Mouse (Mus musculus) liver, postnatal 0 days (tissue): Measurements from ENCODE around the gene Llph. TPM values are rescaled to one million over a fixed set of nuclear protein-coding genes. Genes with fewer than 3 reads are reported as not detected.
"Not testable (repeated sequence)": the region's sequence is repeated elsewhere in the genome, so short reads cannot be mapped to it uniquely, and the experiment has no call there.

Experiments
- ATAC-seq: fragments of 200-750 bp; cut with Nextera tagmentation; 2 replicates; pipeline ENCODE4 v1.8.0; 2017; ENCODE audit warnings: mild to moderate bottlenecking, moderate library complexity
- DNase-seq: peaks from one replicate; pipeline ENCODE4 v3.0.0-alpha.2; 2016
- H3K27ac ChIP-seq: fragments of 300-500 bp; sonication (generic); 2 replicates; pipeline ENCODE4 v1.5.1; 2014; ENCODE audit warnings: antibody characterized with exemption, moderate library complexity, mild to moderate bottlenecking, low read depth
- H3K27me3 ChIP-seq: fragments of 300-500 bp; sonication (generic); 2 replicates; pipeline ENCODE4 v1.6.1; 2014; ENCODE audit warnings: low read length, control low read depth, mixed read lengths; ENCODE audit not compliant: insufficient read depth
- H3K36me3 ChIP-seq: fragments of 300-500 bp; sonication (generic); replicated peaks from 2 replicates; pipeline ENCODE4 v1.6.1; 2014; ENCODE audit warnings: mild to moderate bottlenecking, control low read depth, low read length, moderate library complexity, mixed read lengths; ENCODE audit not compliant: insufficient read depth
- H3K4me1 ChIP-seq: fragments of 300-500 bp; sonication (generic); 2 replicates; pipeline ENCODE4 v1.6.1; 2014; ENCODE audit warnings: antibody characterized with exemption, mild to moderate bottlenecking, control low read depth; ENCODE audit not compliant: insufficient read depth
- H3K4me2 ChIP-seq: fragments of 300-500 bp; sonication (generic); 2 replicates; pipeline ENCODE4 v1.6.1; 2014; ENCODE audit warnings: low read depth, mild to moderate bottlenecking, low read length, moderate library complexity, mixed read lengths
- H3K4me3 ChIP-seq: fragments of 300-500 bp; sonication (generic); 2 replicates; pipeline ENCODE4 v1.5.1; 2014; ENCODE audit warnings: low read depth, low read length
- H3K9ac ChIP-seq: fragments of 300-500 bp; sonication (generic); replicated peaks from 2 replicates; pipeline ENCODE4 v1.6.1; 2014; ENCODE audit warnings: mild to moderate bottlenecking, moderate library complexity
- H3K9me3 ChIP-seq: fragments of 300-500 bp; sonication (generic); 2 replicates; pipeline ENCODE4 v1.6.1; 2016; ENCODE audit warnings: mild to moderate bottlenecking, control low read depth, low read length, mixed read lengths
- CTCF ChIP-seq: sonication (generic); IDR thresholded peaks from 2 replicates; pipeline ENCODE4 v1.5.1; 2016; ENCODE audit warnings: antibody characterized with exemption, low read depth
- EP300 ChIP-seq: IDR thresholded peaks from 2 replicates; pipeline ENCODE4 v1.6.1; 2016; ENCODE audit warnings: antibody characterized with exemption, low read depth, mild to moderate bottlenecking
- WGBS: fragments of 180-500 bp; shearing (Covaris S2); extraction: QIAGEN DNeasy Blood & Tissue Kit; methylation state at CpG from one replicate; pipeline ENCODE4 v1.1.7; 2014; ENCODE audit not compliant: insufficient replicate concordance; 5-methylcytosine and 5-hydroxymethylcytosine counted together
- polyA plus RNA-seq: library from polyadenylated mRNA; unstranded; fragments of >200 nt; fragmentation: Nextera tagmentation; extraction: Ambion mirVana; gene quantifications from 2 replicates; pipeline ENCODE4 v1.2.1, GENCODE M21; 2015

Llph gene
- polyA plus RNA-seq, 1 experiment from 2014 or later, result 33.9 TPM

GRCm38 (mm10) chr10:120210096-120210495, 16.8 kb upstream of the Llph start:
- H3K4me1 ChIP-seq, result peaks cover 8% of the 10 kb centered on the region
- H3K9ac ChIP-seq, result no peak overlapping the region
- 84% methylated on average over 3 of the region's 3 CpGs for WGBS
- ATAC-seq (no peak), DNase-seq (no peak)
- peak overlapping the region; percentile 70; the same call in 1 of the 2 replicates for H3K27ac ChIP-seq
- TF ChIP-seq CTCF, result no peak
- peak overlapping the region; percentile 67 for H3K4me2 ChIP-seq
- H3K36me3 ChIP-seq, result 0 out of 2 replicates have a peak, but pooled peaks cover 2% of the 10 kb centered on the region
- peak overlapping the region; percentile 83 for H3K4me3 ChIP-seq
- H3K27me3 ChIP-seq, result no peaks in the 10 kb centered on the region
- H3K9me3 ChIP-seq, result no peaks in the 10 kb centered on the region; the same call in 1 of the 2 replicates

- not testable (repeated sequence) for H3K4me1 ChIP-seq, ATAC-seq, H3K4me2 ChIP-seq, DNase-seq, H3K4me3 ChIP-seq, H3K9me3 ChIP-seq, H3K9ac ChIP-seq, H3K27ac ChIP-seq, H3K27me3 ChIP-seq
- WGBS, result 70% methylated on average over 1 of the region's 1 CpGs
- H3K36me3 ChIP-seq, result peaks cover 31% of the 10 kb centered on the region
These were observed 9.8 kb upstream of the Llph start for GRCm38 (mm10) chr10:120217099-120217498.

GRCm38 (mm10) chr10:120218996-120219395, 7.9 kb upstream of the Llph start:
- WGBS, result 89% methylated on average over 10 of the region's 10 CpGs
- Histone ChIP-seq H3K4me2 (no peak overlapping the region), H3K9ac (no peak overlapping the region), H3K9me3 (no peaks in the 10 kb centered on the region), H3K4me3 (no peak overlapping the region), H3K27me3 (no peaks in the 10 kb centered on the region), H3K36me3 (peaks cover 31% of the 10 kb centered on the region), H3K27ac (no peak overlapping the region), H3K4me1 (no peaks in the 10 kb centered on the region)
- no peak for ATAC-seq
- no peak for TF ChIP-seq EP300
- no peak for TF ChIP-seq CTCF
- no peak for DNase-seq

- Histone ChIP-seq H3K27me3 (no peaks in the 10 kb centered on the region), H3K4me2 (no peak overlapping the region), H3K9ac (no peak overlapping the region), H3K4me1 (no peaks in the 10 kb centered on the region), H3K4me3 (no peak overlapping the region), H3K27ac (no peak overlapping the region), H3K9me3 (no peaks in the 10 kb centered on the region), H3K36me3 (peaks cover 31% of the 10 kb centered on the region)
- ATAC-seq (peak; percentile 66; the same call in 1 of the 2 replicates), DNase-seq (peak; percentile 46)
- TF ChIP-seq EP300 (no peak), CTCF (no peak)
- WGBS, result 49% methylated on average over 14 of the region's 14 CpGs
These were observed 7.1 kb upstream of the Llph start for GRCm38 (mm10) chr10:120219578-120220359.

- H3K27ac ChIP-seq, result 0 out of 2 replicates have a peak overlapping the region, but pooled peaks have one; percentile 22
- no peaks in the 10 kb centered on the region for H3K4me1 ChIP-seq
- no peak overlapping the region for H3K4me3 ChIP-seq
- peaks cover 26% of the 10 kb centered on the region for H3K36me3 ChIP-seq
- DNase-seq (no peak), ATAC-seq (no peak)
- no peaks in the 10 kb centered on the region for H3K9me3 ChIP-seq
- TF ChIP-seq EP300, result no peak
- no peak for TF ChIP-seq CTCF
- no peak overlapping the region for H3K4me2 ChIP-seq
- 66% methylated on average over 7 of the region's 7 CpGs for WGBS
- H3K27me3 ChIP-seq, result no peaks in the 10 kb centered on the region
- H3K9ac ChIP-seq, result no peak overlapping the region
These were observed 6.1 kb upstream of the Llph start for GRCm38 (mm10) chr10:120220776-120221175.

- Histone ChIP-seq H3K9me3 (no peaks in the 10 kb centered on the region), H3K36me3 (peaks cover 29% of the 10 kb centered on the region), H3K27me3 (no peaks in the 10 kb centered on the region), H3K27ac (no peak overlapping the region), H3K4me1 (peaks cover 11% of the 10 kb centered on the region), H3K9ac (no peak overlapping the region), H3K4me2 (no peak overlapping the region), H3K4me3 (no peak overlapping the region)
- TF ChIP-seq EP300 (no peak), CTCF (peak; percentile 87)
- ATAC-seq, result no peak
- 27% methylated on average over 5 of the region's 5 CpGs for WGBS
- peak; percentile 82 for DNase-seq
These were observed 4.8 kb downstream of the Llph start for GRCm38 (mm10) chr10:120231718-120232117.
